Mouse (Mus musculus): ENCODE measurements around the gene Rgs2. TPM values are rescaled to one million over a fixed set of nuclear protein-coding genes. Genes with fewer than 3 reads are reported as not detected.

Gene Rgs2
- polyA plus RNA-seq (2015; fragmentation: Nextera tagmentation; extraction: Ambion mirVana): 37.4 and 40.6 TPM in 2 replicates

- Histone ChIP-seq H3K4me3 (replicated peaks; ENCODE audit: low read depth, low read length) (peak within 1 kb of the TSS; percentile 58), H3K9me3 (replicated peaks; ENCODE audit: low read length) (no peaks in the 10 kb centered on the region), H3K27ac (peak within 1 kb of the TSS; percentile 63), H3K4me2 (ENCODE audit: low read length) (peak within 1 kb of the TSS; percentile 76), H3K27me3 (ENCODE audit: insufficient read depth, low read length) (no peaks in the 10 kb centered on the region), H3K36me3 (ENCODE audit: insufficient read depth, low read length) (no peaks in the 10 kb centered on the region), H3K4me1 (replicated peaks; ENCODE audit: insufficient read depth, low read length) (no peaks in the 10 kb centered on the region), H3K9ac (ENCODE audit: low read depth, low read length) (peak within 1 kb of the TSS; percentile 60)
- peak; percentile 100 for ATAC-seq (replicated peaks; ENCODE audit: low FRiP score, low read depth)
- WGBS: under 1% methylated on average over 57 of the region's 57 CpGs
- peak; percentile 93 for DNase-seq (ENCODE audit: low spot score)
- peak; percentile 8; the same call in 1 of the 2 replicates for TF ChIP-seq CTCF (IDR thresholded peaks at IDR 0.05; ENCODE audit: low read depth)
These were observed at the start of gene Rgs2 for GRCm38 (mm10) chr1:144003904-144004740. Gene Rgs2 (minus strand): TSS chr1:144004161.

GRCm38 (mm10) chr1:144053401-144053800 lies 49.4 kb upstream of the Rgs2 start:
- H3K27me3 ChIP-seq (ENCODE audit: insufficient read depth, low read length): no peaks in the 10 kb centered on the region
- no peak overlapping the region for H3K4me2 ChIP-seq (ENCODE audit: low read length)
- 82% methylated on average over 4 of the region's 4 CpGs for WGBS
- H3K9ac ChIP-seq (ENCODE audit: low read depth, low read length): no peak overlapping the region
- H3K4me1 ChIP-seq (replicated peaks; ENCODE audit: insufficient read depth, low read length): no peaks in the 10 kb centered on the region
- no peaks in the 10 kb centered on the region for H3K36me3 ChIP-seq (ENCODE audit: insufficient read depth, low read length)
- ATAC-seq (replicated peaks; ENCODE audit: low FRiP score, low read depth): no peak
- H3K27ac ChIP-seq: no peak overlapping the region
- H3K4me3 ChIP-seq (replicated peaks; ENCODE audit: low read depth, low read length): no peak overlapping the region
- no peak for DNase-seq (ENCODE audit: low spot score)
- H3K9me3 ChIP-seq (replicated peaks; ENCODE audit: low read length): no peaks in the 10 kb centered on the region
- no peak for TF ChIP-seq CTCF (IDR thresholded peaks at IDR 0.05; ENCODE audit: low read depth)

GRCm38 (mm10) chr1:144041826-144042225 lies 37.9 kb upstream of the Rgs2 start:
- H3K27me3 ChIP-seq (ENCODE audit: insufficient read depth, low read length): no peaks in the 10 kb centered on the region
- H3K4me1 ChIP-seq (replicated peaks; ENCODE audit: insufficient read depth, low read length): no peaks in the 10 kb centered on the region
- H3K4me2 ChIP-seq (ENCODE audit: low read length): no peak overlapping the region
- no peak for TF ChIP-seq CTCF (IDR thresholded peaks at IDR 0.05; ENCODE audit: low read depth)
- H3K36me3 ChIP-seq (ENCODE audit: insufficient read depth, low read length): no peaks in the 10 kb centered on the region
- no peak overlapping the region for H3K9ac ChIP-seq (ENCODE audit: low read depth, low read length)
- DNase-seq (ENCODE audit: low spot score) (no peak), ATAC-seq (replicated peaks; ENCODE audit: low FRiP score, low read depth) (no peak)
- no peaks in the 10 kb centered on the region for H3K9me3 ChIP-seq (replicated peaks; ENCODE audit: low read length)
- H3K27ac ChIP-seq: no peak overlapping the region
- no peak overlapping the region for H3K4me3 ChIP-seq (replicated peaks; ENCODE audit: low read depth, low read length)
- WGBS: 87% methylated on average over 2 of the region's 2 CpGs

GRCm38 (mm10) chr1:144033498-144033897 lies 29.5 kb upstream of the Rgs2 start:
- Histone ChIP-seq H3K9ac (ENCODE audit: low read depth, low read length) (no peak overlapping the region), H3K4me2 (ENCODE audit: low read length) (no peak overlapping the region), H3K36me3 (ENCODE audit: insufficient read depth, low read length) (no peaks in the 10 kb centered on the region), H3K9me3 (replicated peaks; ENCODE audit: low read length) (no peaks in the 10 kb centered on the region), H3K4me1 (replicated peaks; ENCODE audit: insufficient read depth, low read length) (no peaks in the 10 kb centered on the region), H3K27ac (no peak overlapping the region), H3K27me3 (ENCODE audit: insufficient read depth, low read length) (no peaks in the 10 kb centered on the region), H3K4me3 (replicated peaks; ENCODE audit: low read depth, low read length) (no peak overlapping the region)
- DNase-seq (ENCODE audit: low spot score) (no peak), ATAC-seq (replicated peaks; ENCODE audit: low FRiP score, low read depth) (no peak)
- TF ChIP-seq CTCF (IDR thresholded peaks at IDR 0.05; ENCODE audit: low read depth): no peak
- 59% methylated on average over 1 of the region's 1 CpGs for WGBS

- no peak for TF ChIP-seq CTCF (IDR thresholded peaks at IDR 0.05; ENCODE audit: low read depth)
- H3K9ac ChIP-seq (ENCODE audit: low read depth, low read length): no peak overlapping the region
- ATAC-seq (replicated peaks; ENCODE audit: low FRiP score, low read depth): peak; percentile 63; the same call in 1 of the 2 replicates
These were observed 26.5 kb upstream of the Rgs2 start for GRCm38 (mm10) chr1:144030499-144030898.

GRCm38 (mm10) chr1:144029679-144030078 lies 25.7 kb upstream of the Rgs2 start:
- H3K9ac ChIP-seq (ENCODE audit: low read depth, low read length): no peak overlapping the region
- no peak for DNase-seq (ENCODE audit: low spot score)
- WGBS: 88% methylated on average over 10 of the region's 10 CpGs
- no peaks in the 10 kb centered on the region for H3K36me3 ChIP-seq (ENCODE audit: insufficient read depth, low read length)
- no peak overlapping the region for H3K4me2 ChIP-seq (ENCODE audit: low read length)
- no peak for TF ChIP-seq CTCF (IDR thresholded peaks at IDR 0.05; ENCODE audit: low read depth)
- H3K27ac ChIP-seq: 0 out of 2 replicates have a peak overlapping the region, but pooled peaks have one; percentile 9
- no peak overlapping the region for H3K4me3 ChIP-seq (replicated peaks; ENCODE audit: low read depth, low read length)
- H3K27me3 ChIP-seq (ENCODE audit: insufficient read depth, low read length): no peaks in the 10 kb centered on the region
- no peaks in the 10 kb centered on the region for H3K9me3 ChIP-seq (replicated peaks; ENCODE audit: low read length)
- no peak for ATAC-seq (replicated peaks; ENCODE audit: low FRiP score, low read depth)
- H3K4me1 ChIP-seq (replicated peaks; ENCODE audit: insufficient read depth, low read length): no peaks in the 10 kb centered on the region

More at GRCm38 (mm10) chr1:144030499-144030898, 26.5 kb upstream of the Rgs2 start:
- 62% methylated on average over 6 of the region's 6 CpGs for WGBS
- no peaks in the 10 kb centered on the region for H3K4me1 ChIP-seq (replicated peaks; ENCODE audit: insufficient read depth, low read length)
- H3K27ac ChIP-seq: no peak overlapping the region
- H3K9me3 ChIP-seq (replicated peaks; ENCODE audit: low read length): no peaks in the 10 kb centered on the region
- no peak overlapping the region for H3K4me3 ChIP-seq (replicated peaks; ENCODE audit: low read depth, low read length)
- H3K27me3 ChIP-seq (ENCODE audit: insufficient read depth, low read length): no peaks in the 10 kb centered on the region
- H3K36me3 ChIP-seq (ENCODE audit: insufficient read depth, low read length): no peaks in the 10 kb centered on the region
- no peak overlapping the region for H3K4me2 ChIP-seq (ENCODE audit: low read length)
- peak; percentile 19 for DNase-seq (ENCODE audit: low spot score)
